Mouse (Mus musculus) layer of hippocampus, postnatal 14 days (tissue): ENCODE results near the gene St5. TPM values are rescaled to one million over a fixed set of nuclear protein-coding genes. Genes with fewer than 3 reads are reported as not detected.

Source experiments
- DNase-seq, 2 experiments: peaks; one replicate each; pipeline ENCODE4 v3.0.0; 2021 to 2022; ENCODE audit warnings: low spot score in 2 of 2, mixed read lengths in 1 of 2
- total RNA-seq, 2 experiments: library from RNA; stranded (reverse); gene quantifications; 2 replicates each; pipeline ENCODE4 v1.2.3; 2021

St5 gene
- total RNA-seq, 2 experiments from 2014 or later = 30.2 to 35.7 TPM

DNA sequence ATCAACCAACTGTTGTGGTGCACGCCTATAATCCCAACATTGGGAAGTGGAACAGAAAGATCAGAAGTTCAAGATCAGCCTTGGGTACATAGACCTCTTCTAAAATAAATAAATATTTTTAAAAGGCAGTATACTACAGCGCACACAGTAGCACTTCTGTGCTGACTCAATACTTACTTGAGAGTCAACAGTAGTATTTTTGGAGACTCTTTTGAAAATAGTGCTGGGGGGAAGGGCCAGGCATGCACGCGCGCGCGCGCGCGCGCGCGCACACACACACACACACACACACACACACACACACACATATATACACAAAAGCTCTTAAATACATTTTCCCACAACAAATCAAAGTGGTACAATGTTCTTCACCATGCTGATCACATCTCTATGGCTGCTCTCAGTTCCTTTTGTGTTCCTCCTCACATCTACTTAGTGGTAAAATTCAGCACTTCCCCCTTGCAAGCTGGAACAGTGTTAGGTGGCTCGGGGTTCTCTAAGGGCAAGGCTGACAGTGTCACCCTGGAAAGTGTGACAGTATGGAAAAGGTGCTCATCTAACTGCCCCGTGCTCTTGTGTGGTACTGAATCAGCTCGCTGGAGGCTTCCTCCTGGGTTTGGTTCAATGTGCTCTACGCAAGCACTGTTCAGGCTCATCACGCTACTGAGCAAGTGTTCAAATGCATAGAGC lies 60.0 kb downstream of the St5 start:
- no peak for DNase-seq

DNA sequence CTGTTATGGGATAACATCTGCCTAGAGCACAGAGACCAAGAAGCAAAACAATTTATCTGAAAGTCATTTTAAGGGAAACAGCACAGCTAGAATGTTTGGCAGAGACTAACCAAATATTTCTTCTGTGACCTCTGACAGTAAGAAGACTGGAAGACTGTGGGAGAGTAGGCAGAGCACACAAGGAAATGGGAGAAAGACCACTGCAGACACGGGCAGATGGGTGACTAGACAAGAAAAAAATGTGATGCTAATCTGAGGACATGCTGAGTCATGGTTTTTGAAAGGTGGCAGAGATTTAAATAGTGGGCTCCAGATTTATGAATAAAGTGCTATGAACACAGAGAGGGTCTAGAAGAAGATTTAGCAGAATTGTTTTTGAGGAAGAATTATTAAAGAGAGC lies 61.4 kb downstream of the St5 start:
- no peak for DNase-seq

DNA sequence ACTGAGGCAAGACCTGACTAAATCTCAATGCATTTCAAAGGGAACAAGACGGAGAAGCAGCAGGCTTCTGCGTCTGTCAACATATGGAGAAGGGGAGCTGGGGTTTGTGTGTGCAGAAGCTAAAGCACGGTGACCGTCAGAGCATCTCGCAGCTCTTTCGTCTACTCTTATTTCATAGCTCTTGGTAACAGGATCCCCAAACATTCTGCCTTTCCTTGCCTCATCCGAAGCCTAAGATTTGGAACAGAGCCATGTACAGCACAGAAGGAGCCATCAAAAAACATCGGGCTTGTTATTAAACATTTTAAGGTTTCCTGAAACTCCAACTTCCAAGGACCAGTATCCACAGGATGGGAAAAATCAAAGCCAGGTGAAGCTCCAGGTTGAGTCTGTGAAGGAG lies 62.3 kb downstream of the St5 start:
- DNase-seq = no peak

DNA sequence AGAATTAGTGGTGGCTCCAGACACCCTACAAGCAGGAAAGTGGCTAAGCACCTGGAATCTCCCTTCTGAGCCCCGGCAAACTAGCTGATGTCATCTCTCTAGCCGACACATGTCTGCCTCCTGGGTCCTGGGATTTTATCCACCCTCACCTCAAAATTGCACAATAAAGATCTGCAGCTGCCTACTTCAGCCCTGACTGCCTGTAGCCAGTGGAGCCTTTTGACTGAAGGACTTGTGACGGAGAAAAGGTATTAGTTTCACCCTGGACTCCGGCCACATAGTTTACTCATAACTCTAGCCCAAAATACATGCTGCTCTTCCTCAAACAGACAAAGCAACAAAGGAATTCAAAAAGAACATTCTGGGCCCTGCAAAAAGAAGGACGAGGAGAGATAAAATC lies 66.0 kb downstream of the St5 start:
- DNase-seq = no peak

DNA sequence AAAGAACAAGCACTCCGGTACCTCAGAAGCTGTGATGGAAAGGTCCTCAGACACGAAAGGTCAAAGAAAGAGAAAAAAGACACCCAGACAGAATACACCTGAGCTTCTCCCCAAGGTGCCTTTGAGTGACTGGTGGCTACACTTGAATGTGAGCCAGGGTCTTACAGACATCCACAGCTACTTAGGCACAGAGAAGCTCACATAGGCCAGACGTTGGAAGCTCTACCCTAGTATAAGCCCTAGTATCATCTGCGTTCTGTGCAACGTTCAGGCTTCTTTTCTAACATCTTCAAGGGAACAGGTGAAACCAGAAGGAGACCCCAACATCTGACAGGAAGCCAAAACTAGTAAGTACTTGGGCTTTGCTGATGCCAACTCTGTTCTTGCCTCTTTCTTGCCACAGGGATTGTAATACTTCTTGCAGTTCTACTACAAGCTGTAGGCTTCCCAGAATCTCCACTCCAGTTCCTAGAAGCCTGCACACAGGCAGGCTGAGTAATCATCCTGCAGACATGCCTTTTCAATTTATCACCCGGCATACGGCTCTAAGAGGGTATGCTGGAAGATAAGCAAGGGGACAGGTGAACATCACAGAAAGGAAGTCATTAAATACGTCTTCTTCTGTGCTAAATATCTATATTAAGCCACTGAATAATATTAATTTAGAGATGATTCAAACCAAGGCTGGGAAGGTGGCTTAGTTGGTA lies 67.2 kb downstream of the St5 start:
- DNase-seq = no peak

DNA sequence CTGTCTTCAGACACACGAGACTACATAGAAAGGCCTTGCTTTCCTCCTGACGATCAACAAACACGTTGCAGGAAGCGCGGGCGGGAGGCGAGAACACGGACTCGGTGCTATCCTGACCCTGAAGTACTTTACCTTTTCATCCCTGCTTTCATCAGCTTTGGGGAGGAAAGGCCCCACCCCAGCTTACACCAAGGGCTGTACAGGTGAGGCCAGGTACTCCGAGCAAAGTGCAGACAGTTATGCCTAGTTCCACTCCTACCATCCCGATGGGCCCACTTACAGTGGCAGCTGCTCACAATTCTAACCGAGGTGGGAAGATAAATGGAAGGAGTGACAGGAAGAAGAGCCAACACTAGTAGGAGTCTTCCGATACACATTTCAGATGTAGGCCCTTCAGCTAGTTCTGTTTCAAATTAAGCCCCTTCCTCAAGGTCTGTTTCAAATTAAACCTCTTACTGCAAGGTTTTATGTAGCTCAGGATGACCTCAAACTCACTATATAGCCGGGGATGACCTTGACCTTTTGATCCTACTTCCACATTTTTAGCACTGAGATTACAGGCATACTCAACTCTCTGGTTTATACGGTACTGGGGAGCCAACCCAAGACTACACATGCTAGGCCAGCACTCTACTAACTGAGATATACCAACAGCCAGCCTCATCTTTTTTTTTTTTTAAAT lies 69.9 kb downstream of the St5 start:
- no peak for DNase-seq

DNA sequence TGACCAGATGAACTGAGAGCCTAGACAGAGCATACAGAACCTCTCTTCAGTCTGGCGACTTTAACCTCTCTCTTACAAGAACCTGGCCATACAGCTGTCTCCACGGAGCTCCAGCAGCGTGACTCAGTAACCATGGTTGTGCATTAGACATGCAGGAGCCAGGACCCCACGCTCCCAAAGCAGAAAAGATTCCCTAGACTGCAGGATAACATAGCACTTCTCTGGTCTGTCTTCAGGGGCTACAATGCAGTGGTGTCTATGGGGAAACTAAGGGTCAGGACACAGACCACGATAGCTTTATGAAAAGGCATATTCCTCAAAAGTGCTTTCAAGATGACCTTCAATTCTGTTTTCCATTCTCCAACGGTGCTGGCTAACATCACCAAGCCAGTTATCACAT lies 72.1 kb downstream of the St5 start:
- DNase-seq = no peak

DNA sequence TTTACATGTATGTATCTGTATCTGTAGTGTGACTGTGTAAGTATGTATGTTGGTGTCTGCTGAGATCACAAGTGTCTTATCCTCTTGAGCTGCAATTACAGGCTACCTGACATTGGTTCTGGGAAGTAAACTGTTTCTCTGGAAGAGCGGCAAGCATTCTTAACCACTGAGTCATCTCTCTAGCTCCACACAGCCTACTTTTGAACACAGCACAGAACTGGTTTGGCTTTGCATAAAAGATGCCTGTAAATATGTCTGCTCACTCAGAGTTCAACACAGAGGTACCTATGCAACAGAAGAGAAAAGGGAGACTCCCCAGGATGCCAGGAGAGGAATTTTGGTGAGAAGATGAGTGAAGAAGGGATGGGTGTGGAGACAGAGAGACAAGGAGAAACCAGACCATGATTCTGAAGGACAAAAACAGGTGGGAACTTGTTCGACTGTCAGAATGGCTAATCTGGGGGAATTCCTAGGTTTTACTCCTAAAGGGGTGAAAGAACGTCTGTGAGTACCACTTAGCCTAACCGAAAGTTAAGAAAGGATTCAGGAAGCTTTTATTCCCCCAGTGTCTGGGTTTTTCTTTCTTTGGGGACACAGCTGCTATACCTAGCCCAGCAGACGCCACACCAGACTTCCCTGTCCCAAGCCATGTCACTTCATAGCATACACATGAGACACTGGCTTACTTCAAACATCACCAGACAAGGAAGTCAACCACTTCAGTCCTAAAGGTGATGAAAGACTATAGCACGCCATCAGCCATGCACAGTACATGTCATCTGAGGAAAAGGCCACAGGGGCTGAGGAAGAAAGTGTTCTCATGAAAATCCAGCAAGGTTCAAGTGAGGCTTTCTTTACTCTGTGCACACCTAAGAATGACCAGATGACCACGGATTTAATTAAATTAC lies 73.3 kb downstream of the St5 start:
- no peak for DNase-seq

DNA sequence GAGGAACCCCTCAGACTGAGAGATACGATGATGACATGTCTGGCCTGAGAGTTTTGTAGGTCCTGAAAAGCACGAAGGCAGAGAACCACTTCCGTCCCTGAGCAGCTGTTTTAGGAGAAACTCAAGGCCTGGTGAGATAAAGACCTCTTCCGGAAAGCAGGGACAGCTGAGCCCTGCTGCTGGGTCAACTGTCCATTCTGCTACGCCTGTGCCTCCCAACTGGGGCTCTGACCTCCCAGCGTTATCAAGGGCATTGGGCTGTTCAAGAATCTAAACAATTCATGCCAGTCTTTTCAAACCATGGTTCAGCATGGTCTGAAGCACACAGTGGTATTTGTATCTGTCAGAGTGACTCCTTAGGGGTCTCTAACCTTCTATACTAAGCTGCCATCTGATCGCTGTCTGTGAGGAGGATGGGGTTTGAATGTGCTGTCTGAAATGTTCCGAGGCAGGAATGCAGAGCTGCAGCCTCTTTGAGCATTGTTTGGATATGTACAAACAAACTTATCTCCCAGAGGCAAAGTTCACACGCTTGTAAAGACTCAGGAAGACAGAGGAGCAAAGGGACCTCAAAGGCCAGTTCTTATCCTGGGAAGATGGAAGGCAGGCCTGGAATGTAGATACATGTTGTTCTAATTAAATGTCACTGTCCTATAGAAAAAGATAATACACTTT lies 74.3 kb downstream of the St5 start:
- no peak for DNase-seq

DNA sequence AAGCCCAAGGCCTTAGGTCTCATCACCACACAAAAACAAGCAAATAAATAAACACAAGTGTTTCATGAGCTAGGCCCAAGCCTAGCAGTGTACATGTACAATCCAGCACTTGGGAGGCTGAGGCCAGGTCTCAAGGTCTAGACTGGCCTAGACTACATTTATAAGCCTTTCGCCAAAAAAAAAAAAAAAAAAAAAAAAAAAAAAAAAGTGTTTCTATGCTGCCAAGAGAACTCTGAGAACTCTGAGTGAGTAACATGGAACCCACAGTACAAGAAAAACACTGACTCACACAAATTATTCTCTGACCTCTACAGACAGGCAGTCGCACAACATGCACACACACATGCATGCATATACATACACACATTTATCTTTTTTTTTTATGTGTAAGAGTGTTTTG lies 75.6 kb downstream of the St5 start:
- no peak for DNase-seq

DNA sequence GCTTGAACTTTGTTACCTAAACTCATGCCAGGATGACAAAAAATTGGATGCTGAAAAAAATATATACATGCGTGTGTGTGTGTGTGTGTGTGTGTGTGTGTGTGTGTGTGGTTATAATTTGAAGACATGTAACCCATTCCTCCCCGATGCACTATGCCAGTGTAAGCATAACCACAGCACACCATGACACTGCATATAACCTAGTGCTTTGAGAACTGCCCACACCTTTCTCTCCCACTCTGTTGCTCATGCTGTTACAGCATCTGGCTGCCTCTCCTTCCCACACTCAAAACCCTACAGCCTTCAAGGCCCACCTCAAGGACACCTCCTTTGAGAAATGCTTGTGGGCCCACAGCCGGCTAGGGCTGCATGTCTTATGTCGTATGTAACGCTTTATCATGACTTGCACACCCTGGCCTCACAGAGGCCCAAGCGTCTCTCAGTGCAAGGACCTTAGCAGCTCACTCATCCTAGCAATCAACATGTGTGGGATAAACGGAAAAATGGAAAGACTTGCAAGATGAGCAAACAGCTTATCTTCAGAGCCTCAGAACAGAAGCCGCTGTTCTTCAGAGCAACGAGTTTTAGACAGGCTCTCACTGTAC lies 81.1 kb downstream of the St5 start:
- DNase-seq = no peak

DNA sequence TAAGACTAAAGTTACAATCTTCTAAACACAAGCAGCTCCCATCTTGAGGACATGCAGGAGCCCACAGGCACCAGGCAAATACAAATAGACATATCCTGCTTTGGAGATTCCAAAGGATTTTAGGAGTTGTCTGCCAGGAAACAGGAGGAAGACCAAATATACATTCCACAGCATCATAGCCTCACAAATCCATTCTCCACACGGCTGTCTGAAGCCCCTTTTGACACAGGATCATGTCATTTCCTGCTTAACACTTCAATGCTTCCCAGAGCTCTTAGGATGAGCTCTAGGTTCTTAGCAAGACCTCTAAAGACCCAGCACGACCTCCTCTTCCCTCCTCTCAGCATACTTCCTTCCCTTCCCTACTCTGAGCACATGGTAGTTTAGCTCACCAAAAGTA lies 82.4 kb downstream of the St5 start:
- no peak for DNase-seq

DNA sequence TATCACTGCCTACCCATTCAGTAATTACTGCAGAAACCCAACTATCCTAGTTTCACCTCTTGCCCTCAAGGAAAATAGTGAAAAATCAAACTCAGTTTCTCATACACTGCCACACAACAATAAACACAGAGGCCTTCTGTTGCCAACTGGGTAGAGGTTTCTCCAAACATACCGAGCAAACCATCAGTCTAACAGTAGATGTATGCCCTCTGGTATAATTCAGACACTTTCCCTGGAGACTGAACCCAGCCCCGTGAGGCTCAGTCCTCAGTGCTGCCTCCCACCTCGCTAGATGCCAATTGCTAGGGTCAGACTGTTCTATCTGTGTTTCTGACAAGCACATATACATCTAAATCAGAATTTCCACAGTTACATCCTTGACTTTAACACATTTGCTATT lies 83.1 kb downstream of the St5 start:
- no peak for DNase-seq

DNA sequence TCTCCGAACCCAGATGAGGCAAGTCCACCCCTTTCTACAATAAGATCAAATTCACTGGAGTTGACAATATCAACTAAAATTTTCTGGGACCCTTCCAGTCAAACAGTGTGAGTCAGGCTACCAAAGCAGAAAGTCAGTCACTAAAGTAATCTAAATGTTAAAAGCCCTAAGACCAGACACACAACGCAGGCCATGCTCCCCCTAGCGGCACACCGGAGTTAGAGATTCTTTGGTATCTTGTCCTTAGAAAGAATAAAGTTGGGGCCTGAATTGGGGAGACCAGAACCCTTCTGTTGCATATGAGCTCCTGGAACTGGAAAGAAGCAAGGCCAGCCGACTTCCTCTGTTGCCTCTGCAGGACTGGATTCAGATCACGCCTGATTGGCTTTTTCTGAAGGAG lies 84.7 kb downstream of the St5 start:
- DNase-seq = peak; percentile 56 to 65

DNA sequence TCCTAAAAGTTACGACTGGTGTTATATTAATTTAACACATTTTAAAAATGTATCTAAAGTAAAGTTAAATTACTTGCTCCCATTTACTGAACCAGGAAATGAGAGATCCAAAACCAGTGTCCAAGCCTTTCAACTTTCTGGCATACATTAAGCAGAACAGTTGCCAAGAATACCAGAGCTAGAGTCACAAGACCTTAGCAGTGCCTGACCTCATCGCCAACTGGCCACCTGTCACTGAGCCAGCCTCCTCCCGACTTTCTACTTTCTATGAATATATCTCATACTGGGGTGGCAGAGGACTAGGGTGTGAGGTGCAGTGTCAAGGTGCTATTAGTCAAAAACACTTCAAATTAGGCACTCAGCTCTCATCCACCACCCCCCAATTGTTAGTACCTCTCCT lies 85.6 kb downstream of the St5 start:
- no peak for DNase-seq

DNA sequence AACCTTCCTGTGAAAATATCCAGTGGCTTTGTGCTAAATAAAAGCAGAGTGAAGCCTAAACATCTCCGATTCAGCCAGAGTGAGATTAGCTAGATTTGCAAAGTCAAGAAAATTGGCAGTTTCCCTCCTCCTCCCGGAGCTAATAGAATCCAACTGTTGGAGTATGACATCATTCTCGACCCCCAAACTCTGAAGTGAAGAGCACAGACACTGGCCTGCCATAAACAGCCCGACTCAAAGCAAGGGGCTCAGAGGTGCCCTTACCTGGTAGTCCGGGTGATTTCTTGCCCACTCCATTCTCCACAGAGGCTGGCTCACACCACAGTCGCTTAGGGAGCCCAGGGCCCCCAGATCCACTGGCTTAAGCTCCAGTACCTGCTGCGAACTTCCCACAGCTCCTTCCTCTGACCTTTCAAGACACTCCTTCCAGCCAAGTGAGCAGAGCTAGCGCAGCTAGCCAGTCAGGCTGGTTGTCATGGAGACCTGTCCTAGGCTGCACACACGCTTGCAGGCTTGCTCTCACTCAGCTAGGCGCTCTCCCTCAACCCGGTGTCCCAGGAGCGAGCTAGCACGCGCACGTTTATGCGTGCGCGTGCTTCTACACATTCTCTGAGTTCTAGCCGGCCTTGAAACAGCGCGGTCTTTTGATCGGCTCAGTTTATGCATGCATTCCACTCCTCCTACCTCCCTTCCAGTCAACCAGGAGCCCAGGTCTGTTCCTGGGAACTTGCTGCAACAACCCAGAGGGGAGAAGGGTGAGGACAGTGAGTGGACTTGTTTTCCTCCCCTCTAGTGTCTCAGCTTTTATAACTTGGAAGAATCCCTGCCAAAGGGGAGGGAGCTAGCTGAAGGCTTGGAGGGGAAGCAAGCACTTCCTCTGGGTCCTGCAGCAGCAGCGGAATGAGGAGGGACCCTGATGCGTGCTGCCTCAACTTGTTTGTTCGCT lies 87.1 kb downstream of the St5 start:
- peak; percentile 61 to 74 for DNase-seq

DNA sequence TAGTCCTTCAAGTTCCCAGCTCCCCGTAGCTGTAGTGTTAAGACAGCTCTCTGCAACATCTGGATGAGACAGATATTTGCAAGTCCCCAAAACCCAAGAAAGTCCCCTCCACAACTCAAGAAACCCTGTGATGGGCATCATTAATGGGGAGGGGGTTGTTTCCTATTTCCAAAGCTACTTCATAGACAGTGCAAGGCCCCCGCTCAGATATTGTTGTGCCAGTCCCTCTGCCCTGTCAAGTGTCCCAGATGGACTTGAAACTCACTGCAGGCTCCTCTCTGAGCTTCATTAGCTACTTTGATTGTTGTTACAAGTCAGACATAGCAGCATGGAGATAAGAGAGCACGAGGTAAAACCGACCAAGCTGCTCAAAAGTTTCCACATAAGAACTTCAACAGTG lies 87.8 kb downstream of the St5 start:
- no peak for DNase-seq

DNA sequence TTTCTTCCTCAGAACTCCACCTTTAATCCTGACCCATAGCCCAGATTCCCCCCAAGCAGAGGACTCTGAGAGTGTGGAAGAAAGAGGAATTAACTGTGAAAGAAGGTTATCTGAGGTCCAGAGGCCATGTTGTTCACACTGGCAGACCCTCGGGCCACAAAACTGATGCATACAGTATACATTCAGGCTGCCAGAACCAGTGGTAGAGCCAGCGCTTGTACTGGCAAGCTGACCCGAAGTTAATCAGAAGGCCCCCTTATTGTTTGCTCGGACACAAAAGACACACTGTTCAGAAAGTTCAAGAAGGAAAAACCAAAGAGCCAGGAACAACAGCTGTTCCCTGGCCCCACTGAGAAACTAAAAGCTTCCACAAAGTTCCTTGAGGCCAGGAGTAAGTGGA lies 88.5 kb downstream of the St5 start:
- no peak for DNase-seq

DNA sequence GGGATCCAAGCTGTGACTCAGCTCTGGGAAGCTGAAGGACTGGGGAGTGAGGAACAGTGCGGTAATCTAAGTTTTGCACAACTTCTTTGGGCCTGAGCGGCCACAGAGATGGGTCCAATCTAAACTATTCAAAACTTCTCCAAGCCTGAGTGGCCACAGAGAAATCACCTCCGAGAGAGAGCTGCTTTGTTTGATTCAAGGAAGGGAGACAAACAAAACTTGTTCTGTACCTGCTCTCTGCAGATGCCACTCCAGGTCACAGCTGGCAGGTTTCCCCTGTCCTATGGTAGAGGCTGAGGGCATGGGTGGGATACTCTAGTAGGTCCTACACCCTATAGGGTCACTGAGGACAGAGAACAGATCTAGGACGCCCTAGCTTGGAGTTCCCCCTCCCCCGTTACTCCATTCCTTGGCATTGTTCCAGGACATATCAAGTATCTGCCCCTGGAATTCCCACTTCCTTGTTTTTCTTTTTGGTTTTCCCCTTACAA lies 89.8 kb downstream of the St5 start:
- DNase-seq = no peak
